Mouse (Mus musculus): ENCODE measurements around the gene Plin5.

The Plin5 gene

DNA sequence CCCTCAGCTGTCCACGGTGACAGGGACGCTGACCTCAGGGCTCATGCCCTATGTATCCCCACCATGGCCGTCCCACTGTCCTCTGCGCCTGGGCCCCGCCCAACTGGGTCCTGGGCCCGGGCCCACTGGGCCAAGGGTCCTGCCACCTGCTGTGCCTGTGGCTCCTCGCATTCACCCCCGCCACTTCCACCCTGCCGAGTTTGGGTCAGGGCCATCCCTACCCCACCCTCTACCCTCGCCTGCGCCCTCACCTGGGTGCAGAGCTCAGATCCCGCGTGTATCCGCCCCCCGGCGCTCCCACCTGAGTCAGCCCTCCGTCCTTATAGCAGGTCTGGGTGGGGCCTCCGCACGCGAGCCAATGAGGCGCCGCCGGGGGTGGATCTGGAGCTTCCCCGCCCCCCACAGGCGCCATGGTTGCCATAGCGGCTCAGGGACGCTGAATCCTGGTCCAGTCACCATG is at the start of gene Plin5:
TSS of gene Plin5 (minus strand) at position 346 of the 460 bp plus-strand sequence.
- peak; percentile 89 to 93 for DNase-seq (ENCODE audit: inconsistent age in 2 of 2, low spot score in 1 of 2)

DNA sequence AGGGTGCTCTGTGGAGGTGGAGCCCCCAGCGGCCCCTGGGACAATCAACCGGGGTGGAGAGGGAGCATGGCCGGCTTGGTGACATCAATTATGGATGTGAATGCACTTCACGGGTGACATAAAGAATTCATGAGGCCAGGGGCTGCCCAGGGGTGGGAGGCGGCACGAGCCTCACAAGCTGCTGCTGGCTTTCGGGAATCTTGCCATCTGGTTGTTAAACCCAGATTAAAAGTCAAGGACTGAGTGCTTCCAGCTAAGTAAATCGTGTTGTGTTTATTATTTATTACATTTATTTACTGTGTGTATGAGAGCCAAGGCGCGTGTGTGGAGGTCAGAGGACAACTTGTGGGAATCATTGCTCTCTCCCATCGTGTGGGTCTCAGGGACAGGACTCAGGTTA is 48.3 kb upstream of the Plin5 start:
- peak in 1 of 2 experiments; percentile 60 for DNase-seq (ENCODE audit: inconsistent age in 2 of 2, low spot score in 1 of 2)

DNA sequence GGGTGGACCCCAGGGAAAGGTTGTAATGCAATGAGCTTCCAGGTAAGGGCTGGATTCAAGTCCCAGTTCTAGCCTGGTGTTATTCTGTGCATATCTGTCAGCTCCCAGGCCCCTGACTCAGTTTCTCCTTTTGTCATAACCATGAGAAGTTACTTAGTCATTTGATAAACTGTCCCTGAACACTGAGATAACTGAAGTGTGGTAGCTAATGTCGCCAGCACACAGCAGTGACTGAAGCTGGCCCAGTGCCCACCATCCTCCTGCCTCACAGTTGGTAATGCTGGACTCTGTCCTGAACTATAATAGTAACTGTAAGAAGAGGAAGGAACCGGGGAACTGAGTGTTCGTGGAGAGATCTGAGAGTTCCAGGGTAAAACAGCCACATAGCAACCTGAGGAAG is 47.1 kb upstream of the Plin5 start:
- no peak for DNase-seq (ENCODE audit: inconsistent age in 2 of 2, low spot score in 1 of 2)

DNA sequence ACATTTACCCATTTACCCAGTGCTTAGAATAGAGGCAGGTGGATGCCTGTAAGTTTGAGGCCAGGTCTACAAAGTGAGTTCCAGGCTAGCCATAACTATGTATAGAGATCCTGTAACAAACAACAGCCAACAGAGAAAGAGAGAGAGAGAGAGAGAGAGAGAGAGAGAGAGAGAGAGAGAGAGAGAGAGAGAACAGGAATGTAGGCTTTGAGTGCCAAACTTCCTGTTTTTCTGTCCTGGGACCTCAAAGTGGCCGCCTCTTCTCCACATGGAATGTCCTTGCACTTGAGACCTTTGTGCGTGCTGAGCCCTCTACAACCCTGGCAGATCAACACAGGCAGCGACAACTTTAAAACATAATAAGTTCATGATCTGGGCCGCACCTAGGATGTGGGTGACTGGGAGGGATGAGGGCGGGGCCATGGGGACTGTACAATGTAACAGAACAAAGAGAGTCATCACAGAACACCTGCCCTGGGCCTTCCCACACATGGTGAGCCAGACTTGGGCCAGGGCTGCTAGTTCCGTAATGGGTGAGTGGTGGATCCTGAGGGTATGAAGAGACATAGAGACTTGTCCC is 46.2 kb upstream of the Plin5 start:
- DNase-seq (ENCODE audit: inconsistent age in 2 of 2, low spot score in 1 of 2) = no peak

DNA sequence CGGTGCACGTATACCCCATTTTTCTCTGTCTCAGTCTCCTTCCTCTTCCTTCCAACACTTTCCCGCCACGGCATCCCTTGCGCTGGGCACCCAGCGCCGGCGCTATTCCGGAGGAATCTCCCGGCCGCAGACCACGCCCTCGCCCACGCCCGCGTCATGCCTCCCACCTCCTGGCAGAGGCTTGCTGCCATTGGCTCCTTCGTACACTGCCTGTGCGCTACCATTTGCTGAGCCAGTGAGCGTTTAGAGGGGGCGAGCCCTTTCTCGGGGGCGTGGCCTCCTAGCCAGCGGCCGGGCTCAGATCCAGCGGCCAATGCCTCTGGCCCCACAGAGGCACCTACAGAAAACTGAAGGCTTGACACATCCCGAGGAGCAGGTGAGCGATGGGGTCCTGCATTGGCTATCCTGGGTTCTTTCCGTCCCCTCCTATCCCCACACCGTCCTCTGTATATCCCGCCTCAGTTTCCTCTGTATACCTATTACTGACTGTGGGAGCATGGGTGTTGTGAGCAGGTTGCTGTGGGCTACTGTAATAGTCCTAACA is 44.9 kb upstream of the Plin5 start, which contains the start of gene Tnfaip8l1:
TSS of gene Tnfaip8l1 (plus strand) at position 247 of the 544 bp plus-strand sequence.
- DNase-seq (ENCODE audit: inconsistent age in 2 of 2, low spot score in 1 of 2) = peak; percentile 97

DNA sequence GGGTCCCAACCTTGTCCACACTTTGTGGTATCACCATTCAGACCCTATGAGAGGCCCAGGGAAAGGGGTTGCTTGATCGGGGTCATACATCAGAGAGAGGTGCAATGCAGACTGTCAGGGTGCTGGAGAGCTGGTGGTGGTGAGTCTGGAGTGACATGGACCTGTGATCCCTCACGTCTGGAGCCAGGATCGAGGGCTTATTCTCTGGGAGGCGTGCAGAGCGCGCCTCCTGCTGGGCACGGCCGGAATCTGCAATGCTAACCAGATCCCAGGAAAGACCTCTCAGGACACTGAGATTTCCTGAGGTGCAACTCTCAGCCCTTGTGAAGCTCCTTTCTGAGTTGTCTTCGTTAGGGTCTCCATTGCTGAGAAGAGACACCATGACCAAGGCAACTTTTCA is 42.3 kb upstream of the Plin5 start:
- DNase-seq (ENCODE audit: inconsistent age in 2 of 2, low spot score in 1 of 2) = peak; percentile 66 to 86

DNA sequence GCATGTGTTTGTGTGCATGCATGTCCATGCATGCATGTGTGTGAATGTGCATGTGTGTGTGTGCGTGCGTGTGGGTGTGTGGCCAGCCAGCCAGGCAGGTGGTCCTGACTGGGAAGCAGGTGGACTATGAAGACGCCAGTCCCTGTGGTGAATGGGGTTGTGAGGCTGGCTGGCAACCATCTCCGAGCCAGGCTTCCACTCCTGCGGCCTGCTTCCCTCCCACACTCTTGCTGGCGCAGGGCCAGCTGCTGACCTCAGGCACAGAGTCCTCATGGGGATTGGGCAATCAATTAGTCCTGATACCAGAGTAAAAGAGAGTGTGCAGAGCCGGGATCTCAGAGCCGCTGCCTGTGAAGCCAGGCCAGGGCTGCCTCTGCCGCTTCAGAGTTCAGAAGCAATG is 36.2 kb upstream of the Plin5 start:
- DNase-seq (ENCODE audit: inconsistent age in 2 of 2, low spot score in 1 of 2) = peak; percentile 83 to 93

DNA sequence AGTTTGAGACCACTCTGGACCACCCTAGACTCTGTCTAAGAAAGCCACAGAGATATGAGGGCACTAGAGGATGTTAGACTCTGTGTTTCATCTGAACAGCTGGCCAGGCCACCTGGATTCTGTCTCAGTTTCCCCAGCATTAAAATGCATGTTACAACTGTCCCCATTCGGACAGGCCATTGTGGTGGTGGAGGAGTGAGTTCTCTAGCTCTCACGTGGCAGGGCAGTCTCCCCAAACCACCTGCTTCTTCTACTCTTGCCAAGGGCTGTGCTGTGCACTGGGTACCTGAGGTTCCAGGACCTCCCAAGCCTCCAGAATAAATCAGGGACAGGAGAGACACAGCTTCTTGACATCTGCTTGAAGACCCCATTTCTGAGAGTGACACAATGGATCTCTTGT is 32.5 kb upstream of the Plin5 start:
- no peak for DNase-seq (ENCODE audit: inconsistent age in 2 of 2, low spot score in 1 of 2)

DNA sequence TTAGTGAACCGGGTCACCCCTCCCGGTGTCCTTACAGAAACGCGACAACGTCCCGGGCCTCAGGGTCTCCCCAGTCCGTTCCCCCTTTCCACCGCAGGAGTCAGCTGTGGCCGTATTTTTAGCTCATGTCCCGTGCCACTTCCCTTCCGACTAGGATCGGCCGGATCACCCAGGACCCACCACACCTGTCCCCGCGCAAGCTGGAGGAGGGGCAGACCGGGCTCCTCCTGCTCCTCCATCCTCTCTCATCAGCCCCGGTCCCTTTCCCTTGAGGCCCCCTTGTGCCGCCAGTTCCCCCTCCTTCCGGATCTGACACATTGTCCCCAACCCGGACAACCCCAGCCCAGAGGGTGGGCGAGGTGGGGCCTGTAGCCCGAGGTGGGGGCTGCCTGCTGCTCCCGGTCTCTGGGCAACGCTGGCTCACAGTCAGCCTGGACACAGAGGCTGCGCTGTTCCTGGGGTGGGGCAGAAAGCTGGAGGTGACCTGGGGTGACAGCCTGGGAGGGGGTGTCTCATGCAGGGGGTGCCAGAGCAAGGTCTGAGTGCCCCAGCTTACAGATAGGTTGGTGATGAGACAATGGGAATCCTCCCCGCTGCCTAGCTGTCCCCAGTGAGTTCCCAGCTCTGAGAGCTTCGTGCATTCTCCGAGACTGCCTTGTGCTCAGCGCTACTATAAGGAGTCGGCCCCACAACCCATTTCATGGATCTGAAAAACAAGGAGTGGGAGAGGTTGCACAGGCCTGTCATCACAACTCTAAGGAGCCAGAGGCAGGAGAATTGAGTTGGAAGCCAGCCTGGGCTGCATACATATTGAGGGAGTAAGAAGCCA is 31.6 kb upstream of the Plin5 start:
- DNase-seq (ENCODE audit: inconsistent age in 2 of 2, low spot score in 1 of 2) = peak in 1 of 2 experiments; percentile 29

DNA sequence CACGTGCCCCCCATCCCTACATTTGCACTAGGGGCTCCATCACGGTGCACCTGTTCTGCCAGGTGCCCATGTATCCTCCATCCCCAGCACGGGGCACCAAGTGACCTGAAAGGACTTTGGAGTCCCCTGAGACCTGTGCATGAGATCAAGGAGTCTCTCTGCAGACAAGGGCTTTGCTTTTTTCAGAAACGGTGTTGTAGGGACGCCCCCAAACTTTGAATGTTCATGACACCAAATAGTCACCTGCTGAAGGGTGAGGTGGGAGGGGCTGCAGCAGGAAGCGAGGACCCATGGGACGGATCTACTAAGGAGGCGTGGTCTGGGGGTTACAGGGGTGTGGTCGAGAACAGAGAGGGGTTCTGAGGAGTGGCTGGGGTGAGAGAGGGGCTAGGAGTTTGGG is 30.9 kb upstream of the Plin5 start:
- DNase-seq (ENCODE audit: inconsistent age in 2 of 2, low spot score in 1 of 2) = no peak

DNA sequence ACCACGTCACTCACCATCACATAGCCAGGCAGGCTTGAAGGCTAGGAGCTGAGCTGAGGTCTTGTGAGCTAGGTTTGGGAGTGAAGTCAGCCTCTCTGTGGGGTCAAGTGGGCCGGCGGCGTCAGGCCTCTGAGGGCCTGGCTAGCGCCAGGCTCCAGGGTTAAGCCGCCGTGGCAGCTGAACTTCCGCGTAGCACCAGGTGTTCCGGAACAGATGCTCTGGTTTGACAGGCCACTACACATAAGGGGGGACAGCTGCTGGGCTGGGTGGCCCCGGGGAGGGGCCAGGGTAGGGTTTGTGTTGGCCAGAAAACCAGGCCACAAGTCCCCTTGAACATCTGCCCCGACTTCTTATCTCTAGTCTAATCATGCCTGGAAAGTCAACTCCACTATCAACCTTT is 30.0 kb upstream of the Plin5 start:
- no peak for DNase-seq (ENCODE audit: inconsistent age in 2 of 2, low spot score in 1 of 2)

DNA sequence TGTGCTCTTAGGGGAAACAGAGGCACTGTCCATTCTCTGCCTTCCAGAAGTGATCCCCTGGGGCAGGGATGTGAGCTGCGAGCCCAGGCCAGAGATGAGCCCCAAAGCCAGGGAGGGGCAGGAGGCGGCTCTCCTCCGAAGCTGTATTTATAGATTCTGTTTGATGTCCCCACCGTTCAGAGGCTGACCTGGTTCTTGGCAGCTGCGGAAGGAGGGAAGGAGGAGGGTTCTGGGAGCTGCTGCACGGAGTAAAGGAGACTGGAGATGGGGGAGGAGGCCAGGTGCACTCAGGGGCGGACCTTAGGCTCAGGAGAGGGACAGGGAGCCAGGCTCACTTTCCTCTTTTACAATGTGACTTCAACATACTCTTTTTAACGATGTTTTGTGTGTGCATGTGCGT is 28.7 kb upstream of the Plin5 start:
- DNase-seq (ENCODE audit: inconsistent age in 2 of 2, low spot score in 1 of 2) = no peak

DNA sequence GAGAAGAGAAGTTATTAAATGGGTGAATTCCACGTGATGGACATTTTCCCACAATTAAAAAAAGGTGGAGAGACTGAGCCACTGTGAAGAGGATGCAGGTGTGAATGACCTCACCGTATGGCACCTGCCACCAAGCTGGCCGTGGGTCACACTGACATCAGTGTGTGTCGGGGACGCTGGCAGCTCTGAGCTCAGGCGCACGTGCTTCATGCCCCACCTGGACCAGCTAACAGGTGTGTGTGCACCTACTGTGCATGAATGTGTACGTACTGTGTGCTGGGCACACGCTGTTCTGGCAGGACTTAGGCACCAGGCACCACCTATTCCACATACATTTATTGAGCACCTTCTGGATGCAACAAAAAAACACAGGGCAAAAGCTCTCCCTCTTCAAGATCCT is 27.1 kb upstream of the Plin5 start:
- DNase-seq (ENCODE audit: inconsistent age in 2 of 2, low spot score in 1 of 2) = no peak

DNA sequence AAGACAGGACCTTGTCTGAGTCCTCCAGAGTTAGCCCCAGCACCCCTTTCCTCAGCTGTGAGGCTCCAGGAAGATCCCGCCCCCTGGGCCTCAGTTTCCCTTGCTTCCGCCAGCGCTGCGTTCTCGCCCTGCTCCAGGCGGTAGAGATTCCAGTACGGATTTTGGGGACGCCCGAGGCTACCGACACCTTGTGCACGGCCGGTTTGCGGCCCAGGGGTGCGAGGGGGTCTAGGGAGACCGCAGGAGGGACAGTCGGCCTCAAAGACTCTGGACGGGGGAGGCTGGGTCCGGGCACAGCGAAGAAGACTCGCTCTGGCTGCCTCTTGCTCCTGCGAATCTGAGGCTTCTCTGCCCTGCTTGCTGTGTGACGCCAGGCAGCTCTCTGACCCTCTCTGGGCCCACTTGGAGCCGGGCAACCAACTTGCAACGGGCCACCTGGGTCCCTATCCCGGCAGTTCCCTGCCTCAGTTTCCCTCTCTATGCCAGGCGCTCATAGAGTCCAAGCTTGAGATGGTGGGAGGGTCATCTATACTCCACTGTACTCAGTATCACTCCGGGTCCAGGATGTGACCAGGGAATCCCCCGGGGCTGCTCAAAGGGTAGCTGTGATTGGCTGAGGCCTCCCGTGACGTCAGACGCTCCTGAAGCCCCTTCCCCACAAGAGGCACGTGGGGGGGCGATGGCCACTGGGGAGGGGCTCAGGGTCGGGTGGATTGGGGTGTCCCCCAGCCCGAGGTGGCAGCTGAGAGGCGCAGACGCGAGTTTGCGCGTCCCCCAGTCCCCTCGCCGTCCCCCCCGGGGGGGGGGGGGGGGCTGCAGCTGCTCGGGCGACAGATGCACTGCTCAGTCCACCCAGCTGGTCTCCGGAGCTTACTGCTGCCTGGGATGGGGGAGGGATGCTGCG is 24.6 kb upstream of the Plin5 start:
- DNase-seq (ENCODE audit: inconsistent age in 2 of 2, low spot score in 1 of 2) = peak in 1 of 2 experiments; percentile 65

DNA sequence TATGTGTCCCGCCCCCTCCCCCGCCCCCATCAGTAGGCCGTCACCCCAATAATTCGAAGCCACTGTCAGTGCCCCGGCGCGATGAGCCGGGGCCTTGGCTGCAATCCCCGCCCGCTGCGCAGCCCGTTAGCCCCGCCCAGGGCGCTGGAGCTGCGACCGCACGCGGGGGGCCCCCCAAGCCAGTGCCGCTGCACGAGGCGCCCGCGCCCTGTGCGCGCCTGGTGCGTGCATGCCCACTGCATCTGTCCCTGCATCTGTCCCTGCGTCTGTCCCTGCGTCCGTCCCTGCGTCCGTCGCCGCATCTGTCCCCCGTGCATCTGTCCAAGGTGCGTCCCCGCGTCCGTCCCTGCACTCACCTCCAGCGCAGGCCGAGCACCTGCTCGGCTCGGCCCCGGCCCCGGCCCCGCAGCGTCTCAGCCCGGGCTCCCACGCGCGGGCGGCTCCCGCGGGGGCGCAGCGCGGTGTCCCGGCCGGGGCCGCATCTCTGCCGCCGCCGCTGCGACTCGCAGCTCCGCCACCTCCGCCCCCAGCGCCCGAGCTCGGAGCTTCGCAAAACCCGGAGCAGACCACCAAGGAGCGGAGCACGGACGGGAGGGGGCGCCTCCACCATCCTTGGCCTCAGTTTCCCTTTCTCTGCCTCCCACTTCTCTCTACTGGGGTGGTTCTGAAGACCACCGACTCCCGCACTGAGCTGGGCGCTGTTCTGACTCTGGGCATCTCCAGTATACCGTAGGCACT is 22.6 kb upstream of the Plin5 start, which contains the start of gene Sema6b:
TSS of gene Sema6b (minus strand) at position 486 of the 738 bp plus-strand sequence.
- DNase-seq (ENCODE audit: inconsistent age in 2 of 2, low spot score in 1 of 2) = peak in 1 of 2 experiments; percentile 78

DNA sequence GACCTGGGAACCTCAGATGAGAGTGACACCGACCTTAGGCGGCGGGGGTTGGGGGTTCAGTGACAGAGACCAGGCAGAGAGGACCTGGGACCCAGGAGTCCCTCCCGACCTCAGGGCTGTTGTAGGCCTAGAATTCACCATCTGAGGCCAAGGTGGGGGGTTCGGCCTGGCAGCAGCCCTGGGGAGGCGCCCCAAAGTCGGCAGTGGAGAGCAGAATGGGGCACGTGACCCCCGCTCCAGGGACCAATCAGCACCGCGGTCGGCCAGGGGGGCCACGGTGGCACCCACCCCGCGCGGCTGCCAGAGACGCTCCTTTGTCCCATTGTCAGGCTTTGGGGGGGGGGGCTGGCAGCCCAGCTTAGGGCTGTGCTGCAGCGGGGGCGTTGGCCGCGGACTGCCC is 22.0 kb upstream of the Plin5 start:
- peak in 1 of 2 experiments; percentile 46 for DNase-seq (ENCODE audit: inconsistent age in 2 of 2, low spot score in 1 of 2)

DNA sequence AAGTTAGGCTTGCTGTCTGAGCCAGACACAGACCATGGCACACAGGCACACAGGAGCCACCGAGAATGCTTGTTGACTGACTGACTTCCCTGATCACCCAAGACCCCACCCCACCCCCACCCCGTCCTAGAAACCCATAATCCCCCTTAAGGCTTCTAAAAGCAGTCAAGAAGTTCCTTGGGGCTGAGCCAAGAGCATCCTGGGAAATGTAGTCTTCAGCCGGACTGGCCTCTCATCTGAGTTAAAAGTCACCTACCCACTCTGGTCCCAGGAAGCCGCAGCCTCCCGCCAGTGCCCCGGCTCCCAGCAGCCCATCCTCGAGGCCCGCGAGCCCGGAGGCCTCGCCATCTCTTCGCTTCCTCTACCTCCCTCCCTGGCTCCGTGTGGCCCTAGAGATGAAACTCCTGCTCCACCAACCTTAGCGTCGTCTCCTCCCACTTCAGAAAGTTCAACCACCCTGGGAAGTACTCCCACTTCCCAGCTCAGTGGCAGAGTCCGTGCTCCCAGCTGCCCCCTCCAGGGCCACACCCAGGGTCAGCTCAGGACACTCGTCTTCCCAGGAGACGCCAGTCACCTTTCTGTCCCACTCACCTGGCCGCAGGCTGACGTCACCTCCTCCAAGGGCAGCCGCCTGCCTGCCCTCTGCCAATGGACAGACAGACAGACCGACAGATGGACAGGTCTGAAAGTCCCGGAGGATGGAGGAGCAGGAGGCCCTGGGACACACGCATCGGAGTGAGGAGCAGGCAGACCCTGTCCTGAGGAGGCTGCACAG is 20.6 kb upstream of the Plin5 start:
- peak; percentile 26 to 41 for DNase-seq (ENCODE audit: inconsistent age in 2 of 2, low spot score in 1 of 2)

DNA sequence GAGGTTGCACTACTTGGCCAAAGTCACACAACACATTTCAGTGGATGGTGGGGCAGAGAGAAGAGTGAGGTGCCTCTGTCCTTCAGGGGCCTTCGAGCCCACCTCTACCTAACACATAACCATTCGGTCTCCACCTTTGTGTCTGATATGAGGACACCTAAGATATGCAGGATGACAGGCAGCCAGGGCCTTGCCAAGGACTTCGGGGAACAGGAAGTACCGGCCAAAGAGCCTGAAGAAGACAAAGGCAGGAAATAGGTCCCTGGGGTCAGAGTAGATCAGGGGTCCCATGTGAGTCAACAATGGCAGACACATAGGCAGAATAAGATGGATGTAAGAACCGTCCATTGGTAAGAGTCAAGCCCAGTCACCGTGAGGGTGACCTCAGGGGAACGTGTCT is 19.2 kb upstream of the Plin5 start:
- DNase-seq (ENCODE audit: inconsistent age in 2 of 2, low spot score in 1 of 2) = peak in 1 of 2 experiments; percentile 52

DNA sequence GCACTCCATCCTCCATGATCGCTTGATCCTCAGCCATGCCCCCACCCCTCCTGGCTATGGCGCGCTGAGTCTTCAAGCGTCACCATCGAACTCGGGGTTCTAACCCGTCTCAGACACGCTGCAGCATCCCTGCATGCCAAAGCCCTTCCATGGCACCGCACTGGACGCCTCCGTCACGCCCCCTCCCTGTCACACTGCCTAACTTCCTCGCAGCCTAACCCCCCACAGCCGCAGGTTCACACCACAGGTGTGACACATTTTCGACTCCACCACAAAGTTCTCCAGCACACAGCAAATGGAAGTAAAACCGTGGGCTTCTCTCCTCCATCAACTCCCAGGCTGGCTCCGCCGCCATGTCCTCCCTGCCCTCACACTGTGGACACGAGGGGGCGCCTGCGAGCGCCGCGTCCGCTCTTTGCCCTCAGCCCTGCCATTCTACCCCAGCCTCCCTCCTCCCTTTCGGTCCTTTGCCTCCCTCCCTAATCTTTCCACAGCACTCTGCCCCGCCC is 17.1 kb upstream of the Plin5 start:
- DNase-seq (ENCODE audit: inconsistent age in 2 of 2, low spot score in 1 of 2) = peak; percentile 76 to 91
